Mouse (Mus musculus) hindbrain, embryonic 16.5 days (tissue): ENCODE measurements around the gene Sphk1. TPM values are rescaled to one million over a fixed set of nuclear protein-coding genes. Genes with fewer than 3 reads are reported as not detected.
"Not testable (repeated sequence)": the region's sequence is repeated elsewhere in the genome, so short reads cannot be mapped to it uniquely, and the experiment has no call there.

ENCODE experiments used
- ATAC-seq: fragments of 200-750 bp; cut with Nextera tagmentation; 2 replicates; pipeline ENCODE4 v1.8.0; 2017; ENCODE audit warnings: moderate TSS enrichment, moderate library complexity
- H3K27ac ChIP-seq: fragments of 300-500 bp; sonication (generic); 2 replicates; pipeline ENCODE4 v1.5.1; 2014; ENCODE audit warnings: low read depth, mild to moderate bottlenecking, control low read depth, low read length, moderate library complexity
- H3K27me3 ChIP-seq: fragments of 300-500 bp; sonication (generic); replicated peaks from 2 replicates; pipeline ENCODE4 v1.6.1; 2014; ENCODE audit warnings: low read length; ENCODE audit not compliant: control insufficient read depth, insufficient read depth
- H3K36me3 ChIP-seq: fragments of 300-500 bp; sonication (generic); 2 replicates; pipeline ENCODE4 v1.6.1; 2014; ENCODE audit warnings: mild to moderate bottlenecking, low read length, moderate library complexity, mixed read lengths; ENCODE audit not compliant: control insufficient read depth, insufficient read depth
- H3K4me1 ChIP-seq: fragments of 300-500 bp; sonication (generic); 2 replicates; pipeline ENCODE4 v1.6.1; 2014; ENCODE audit warnings: low read depth, low read length; ENCODE audit not compliant: control insufficient read depth, insufficient read depth
- H3K4me2 ChIP-seq: fragments of 300-500 bp; sonication (generic); 2 replicates; pipeline ENCODE4 v1.6.1; 2014; ENCODE audit warnings: mild to moderate bottlenecking, low read length, control low read depth, moderate library complexity
- H3K4me3 ChIP-seq: fragments of 300-500 bp; sonication (generic); 2 replicates; pipeline ENCODE4 v1.5.1; 2014; ENCODE audit warnings: mild to moderate bottlenecking, low read length, control low read depth, moderate library complexity
- H3K9ac ChIP-seq: fragments of 300-500 bp; sonication (generic); 2 replicates; pipeline ENCODE4 v1.6.1; 2014; ENCODE audit warnings: low read depth, mild to moderate bottlenecking, control low read depth, low read length, moderate library complexity
- H3K9me3 ChIP-seq: fragments of 300-500 bp; sonication (generic); 2 replicates; pipeline ENCODE4 v1.6.1; 2014; ENCODE audit warnings: mild to moderate bottlenecking, low read length, moderate library complexity; ENCODE audit not compliant: control insufficient read depth
- WGBS: fragments of 180-500 bp; shearing (Covaris S2); extraction: QIAGEN DNeasy Blood & Tissue Kit; methylation state at CpG from one replicate; pipeline ENCODE4 v1.1.7; 2014; 5-methylcytosine and 5-hydroxymethylcytosine counted together
- polyA plus RNA-seq: library from polyadenylated mRNA; unstranded; fragments of >200 nt; fragmentation: Nextera tagmentation; extraction: Ambion mirVana; gene quantifications from 2 replicates; pipeline ENCODE4 v1.2.1, GENCODE M21; 2015

Sphk1 gene
- polyA plus RNA-seq, 1 experiment from 2014 or later, result 13.9 TPM

DNA sequence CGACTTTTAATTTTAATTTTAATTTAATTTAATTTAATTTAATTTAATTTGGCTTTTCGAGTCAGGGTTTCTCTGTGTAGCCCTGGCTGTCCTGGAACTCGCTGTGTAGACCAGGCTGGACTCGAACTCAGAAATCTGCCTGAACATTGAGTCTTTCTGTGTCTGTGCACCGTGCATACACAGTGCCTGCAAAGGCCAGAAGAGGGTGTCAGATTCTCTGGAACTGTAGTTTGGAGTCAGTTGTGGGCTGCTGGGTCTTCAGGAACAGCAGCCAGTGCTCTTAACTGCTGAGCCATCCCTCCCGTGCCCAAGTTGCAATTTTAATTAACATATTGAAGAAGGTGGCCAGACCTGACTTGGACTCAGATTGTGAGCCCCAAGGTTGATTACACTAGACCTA is 39.4 kb upstream of the Sphk1 start:
- ATAC-seq, result no peak
- WGBS, result 66% methylated on average over 6 of the region's 6 CpGs
- no peaks in the 10 kb centered on the region for H3K27me3 ChIP-seq
- H3K4me3 ChIP-seq, result no peak overlapping the region
- peaks cover 10% of the 10 kb centered on the region for H3K4me1 ChIP-seq
- no peak overlapping the region for H3K4me2 ChIP-seq
- H3K9ac ChIP-seq, result no peak overlapping the region
- H3K9me3 ChIP-seq, result no peaks in the 10 kb centered on the region
- no peak overlapping the region for H3K27ac ChIP-seq
- H3K36me3 ChIP-seq, result no peaks in the 10 kb centered on the region

DNA sequence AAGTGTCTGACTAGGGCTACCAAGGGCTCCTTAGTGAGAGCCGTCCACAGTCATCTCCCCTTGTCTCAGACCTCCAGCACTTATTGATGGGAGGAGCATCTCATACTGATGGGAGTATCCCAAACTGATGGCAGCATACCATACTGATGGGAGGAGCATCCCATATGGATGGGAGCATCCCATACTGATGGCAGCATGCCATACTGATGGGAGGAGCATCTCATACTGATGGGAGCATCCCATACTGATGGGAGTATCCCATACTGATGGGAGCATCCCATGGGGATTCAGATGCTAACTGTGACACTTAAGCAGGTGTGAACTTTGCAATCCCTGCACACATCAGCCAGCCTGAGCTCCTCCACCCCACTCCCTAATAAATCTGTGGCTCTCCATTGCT is 38.2 kb upstream of the Sphk1 start:
- not testable (repeated sequence) for H3K36me3 ChIP-seq, H3K27me3 ChIP-seq, H3K4me3 ChIP-seq, H3K9me3 ChIP-seq, ATAC-seq, H3K27ac ChIP-seq, H3K4me2 ChIP-seq, H3K9ac ChIP-seq
- WGBS, result 75% methylated on average over 1 of the region's 1 CpGs
- peaks cover 10% of the 10 kb centered on the region for H3K4me1 ChIP-seq

DNA sequence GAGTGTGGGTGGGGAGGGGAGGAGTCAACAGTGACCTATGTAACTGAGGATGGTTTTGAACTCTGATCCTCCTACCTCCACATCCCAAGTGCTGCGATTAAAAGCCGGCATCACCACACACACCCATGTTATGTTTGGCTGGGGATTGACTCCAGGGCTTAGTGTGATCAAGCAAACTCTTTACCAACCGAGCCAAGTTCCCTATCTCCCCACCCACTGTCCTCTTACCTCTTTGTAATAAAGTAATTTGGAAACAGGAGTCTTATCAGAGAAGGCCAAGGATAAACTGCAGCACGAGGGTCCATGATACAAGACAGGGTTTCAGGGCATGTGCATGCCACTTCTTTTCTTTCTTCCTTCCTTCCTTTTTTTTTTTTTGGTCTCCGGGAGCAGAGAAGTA is 37.5 kb upstream of the Sphk1 start:
- Histone ChIP-seq H3K36me3 (no peaks in the 10 kb centered on the region), H3K4me2 (no peak overlapping the region), H3K27me3 (no peaks in the 10 kb centered on the region), H3K4me1 (peaks cover 10% of the 10 kb centered on the region), H3K27ac (no peak overlapping the region), H3K4me3 (no peak overlapping the region), H3K9ac (no peak overlapping the region), H3K9me3 (no peaks in the 10 kb centered on the region)
- no peak for ATAC-seq
- WGBS, result 86% methylated on average over 5 of the region's 5 CpGs

DNA sequence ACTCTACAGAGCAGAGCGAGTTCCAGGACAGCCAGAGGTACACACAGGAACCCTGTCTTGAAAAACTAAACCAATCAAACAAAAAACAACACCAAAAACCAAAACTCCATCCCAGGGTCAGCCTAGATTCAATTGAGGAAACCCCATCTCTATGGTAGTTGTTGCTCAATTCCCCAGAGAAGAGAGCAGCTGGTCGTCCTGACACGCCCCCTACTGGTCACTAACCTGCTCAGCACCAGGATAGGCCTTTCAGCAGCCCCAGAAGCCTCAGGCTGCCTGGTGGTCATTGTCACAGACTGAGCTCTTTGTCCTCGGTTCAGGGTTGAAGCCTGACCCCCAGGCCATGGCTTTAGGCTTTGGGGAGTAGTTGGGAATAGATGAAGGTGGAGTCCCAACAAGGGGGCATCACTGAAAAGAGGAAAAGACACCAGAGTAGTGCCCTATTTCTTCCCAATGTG is 36.9 kb upstream of the Sphk1 start, which contains the start of gene Prpsap1:
Prpsap1 (minus strand) TSS at position 408 of the 458 bp plus-strand sequence.
- WGBS, result 20% methylated on average over 4 of the region's 4 CpGs
- Histone ChIP-seq H3K4me2 (no peak within 1 kb of the TSS), H3K27ac (no peak within 1 kb of the TSS)

DNA sequence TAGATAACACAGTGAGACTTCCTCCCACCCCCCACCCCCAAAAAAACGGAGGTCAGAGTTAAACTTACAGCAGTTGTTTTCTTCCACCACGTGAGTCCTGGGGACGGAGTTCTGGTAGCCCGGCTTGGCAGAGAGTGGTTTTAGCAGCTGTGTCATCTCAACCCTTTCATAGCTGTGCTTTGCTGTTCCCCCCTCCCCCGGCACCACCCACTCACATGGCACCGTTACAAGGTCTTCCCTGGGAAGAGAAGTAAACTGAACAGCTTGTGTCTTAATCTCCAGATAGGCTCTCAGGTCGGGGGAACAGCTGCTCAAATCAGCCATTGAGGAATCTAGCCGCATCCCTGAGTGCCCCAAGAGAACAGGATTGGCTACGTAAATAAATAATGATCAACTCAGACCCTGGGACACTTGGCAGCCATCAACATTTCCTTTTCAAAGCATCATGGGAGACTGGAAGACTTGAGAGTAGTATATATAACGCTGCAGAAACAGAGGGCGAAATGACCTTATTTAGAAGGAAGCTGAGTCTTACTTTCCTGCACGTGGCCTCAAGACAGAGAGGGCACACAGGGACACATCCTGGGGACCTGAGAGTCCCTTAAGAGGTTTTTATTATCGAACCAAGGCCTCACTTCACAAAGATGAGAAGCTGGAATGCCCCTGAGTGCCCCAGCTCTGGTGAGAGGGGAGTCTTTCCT is 36.1 kb upstream of the Sphk1 start:
- H3K9me3 ChIP-seq, result no peaks in the 10 kb centered on the region
- no peaks in the 10 kb centered on the region for H3K27me3 ChIP-seq
- H3K4me3 ChIP-seq, result no peak overlapping the region
- no peak overlapping the region for H3K9ac ChIP-seq
- H3K4me1 ChIP-seq, result peaks cover 3% of the 10 kb centered on the region
- no peak overlapping the region for H3K4me2 ChIP-seq
- ATAC-seq, result no peak
- no peaks in the 10 kb centered on the region for H3K36me3 ChIP-seq
- WGBS, result 39% methylated on average over 13 of the region's 13 CpGs
- no peak overlapping the region for H3K27ac ChIP-seq

More for the DNA sequence above, 36.9 kb upstream of the Sphk1 start, which contains the start of gene Prpsap1:
- no peaks in the 10 kb centered on the region for H3K36me3 ChIP-seq
- H3K4me3 ChIP-seq, result no peak within 1 kb of the TSS
- ATAC-seq, result no peak
- H3K4me1 ChIP-seq, result peaks cover 7% of the 10 kb centered on the region
- H3K9ac ChIP-seq, result no peak within 1 kb of the TSS
- no peaks in the 10 kb centered on the region for H3K27me3 ChIP-seq
- no peaks in the 10 kb centered on the region for H3K9me3 ChIP-seq

DNA sequence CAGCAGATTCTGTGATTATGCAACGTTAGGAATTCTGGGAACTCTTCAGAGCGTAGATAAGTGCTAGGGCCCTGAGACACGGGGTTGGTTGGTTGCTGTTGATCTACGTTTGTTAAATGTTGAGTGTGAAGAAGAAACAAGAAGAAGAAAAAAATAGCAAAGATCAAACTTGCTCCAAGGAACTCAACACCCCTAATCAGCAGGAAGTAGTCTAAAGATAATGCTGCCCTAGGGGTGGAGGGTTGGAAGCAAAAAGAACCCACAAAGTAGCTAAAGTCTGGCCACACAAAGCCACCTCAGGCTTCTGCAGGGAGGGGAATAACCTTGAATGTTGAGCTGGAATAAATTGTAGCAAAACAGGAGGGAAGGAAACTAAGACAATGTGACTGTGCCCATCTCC is 33.4 kb upstream of the Sphk1 start:
- Histone ChIP-seq H3K4me2 (no peak overlapping the region), H3K9ac (no peak overlapping the region), H3K9me3 (no peaks in the 10 kb centered on the region), H3K4me1 (peaks cover 4% of the 10 kb centered on the region), H3K4me3 (no peak overlapping the region), H3K36me3 (no peaks in the 10 kb centered on the region), H3K27me3 (no peaks in the 10 kb centered on the region), H3K27ac (no peak overlapping the region)
- ATAC-seq, result no peak
- WGBS, result 91% methylated on average over 4 of the region's 4 CpGs

DNA sequence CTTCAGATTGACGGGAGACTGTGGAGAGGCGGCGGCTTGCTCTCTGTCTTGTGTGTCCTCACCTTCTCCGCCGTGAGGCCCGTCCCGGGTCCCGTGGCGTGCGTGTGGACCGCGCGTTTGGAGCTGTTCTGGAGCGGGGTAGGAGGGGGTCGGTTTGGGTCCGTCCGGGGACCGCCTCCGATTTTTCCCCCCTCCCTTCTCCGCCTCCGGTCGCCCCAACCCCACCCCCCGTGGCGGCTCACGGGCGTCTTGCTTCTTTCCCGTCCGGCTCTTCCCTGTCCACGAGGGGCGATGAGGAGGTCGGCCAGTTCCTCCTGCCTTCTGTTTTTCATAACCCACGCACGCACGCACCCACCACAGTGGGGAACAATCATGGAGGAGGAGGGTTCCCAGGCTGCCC is 32.1 kb upstream of the Sphk1 start:
- Histone ChIP-seq H3K4me1 (peaks cover 4% of the 10 kb centered on the region), H3K4me2 (peak overlapping the region; percentile 41), H3K4me3 (peak overlapping the region; percentile 7; the same call in 1 of the 2 replicates), H3K36me3 (no peaks in the 10 kb centered on the region), H3K9ac (peak overlapping the region; percentile 1; the same call in 1 of the 2 replicates), H3K27ac (no peak overlapping the region), H3K9me3 (no peaks in the 10 kb centered on the region), H3K27me3 (no peaks in the 10 kb centered on the region)
- 45% methylated on average over 34 of the region's 34 CpGs for WGBS
- no peak for ATAC-seq

DNA sequence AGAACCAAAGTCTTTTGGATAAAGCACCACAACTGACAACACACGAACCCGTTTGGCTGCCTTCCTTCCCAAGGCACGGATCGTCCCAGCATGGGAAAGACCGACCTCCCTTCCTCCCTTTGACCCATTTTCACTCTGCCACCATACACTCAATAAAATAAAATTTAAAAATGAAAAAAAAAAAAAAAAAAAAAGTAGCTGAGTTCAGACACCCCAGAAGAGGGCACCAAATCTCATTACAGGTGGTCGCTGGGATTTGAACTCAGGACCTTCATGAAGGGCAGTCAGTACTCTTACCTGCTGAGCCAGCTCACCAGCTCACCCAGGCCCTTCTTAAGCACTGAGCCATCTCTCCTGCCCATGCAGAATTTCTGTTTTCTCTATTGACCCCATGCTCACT is 31.7 kb upstream of the Sphk1 start:
- Histone ChIP-seq H3K27ac (no peak overlapping the region), H3K4me2 (peak overlapping the region; percentile 41), H3K27me3 (no peaks in the 10 kb centered on the region), H3K9ac (no peak overlapping the region), H3K9me3 (no peaks in the 10 kb centered on the region), H3K4me1 (peaks cover 4% of the 10 kb centered on the region), H3K4me3 (no peak overlapping the region), H3K36me3 (no peaks in the 10 kb centered on the region)
- ATAC-seq, result no peak
- WGBS, result 47% methylated on average over 6 of the region's 6 CpGs

DNA sequence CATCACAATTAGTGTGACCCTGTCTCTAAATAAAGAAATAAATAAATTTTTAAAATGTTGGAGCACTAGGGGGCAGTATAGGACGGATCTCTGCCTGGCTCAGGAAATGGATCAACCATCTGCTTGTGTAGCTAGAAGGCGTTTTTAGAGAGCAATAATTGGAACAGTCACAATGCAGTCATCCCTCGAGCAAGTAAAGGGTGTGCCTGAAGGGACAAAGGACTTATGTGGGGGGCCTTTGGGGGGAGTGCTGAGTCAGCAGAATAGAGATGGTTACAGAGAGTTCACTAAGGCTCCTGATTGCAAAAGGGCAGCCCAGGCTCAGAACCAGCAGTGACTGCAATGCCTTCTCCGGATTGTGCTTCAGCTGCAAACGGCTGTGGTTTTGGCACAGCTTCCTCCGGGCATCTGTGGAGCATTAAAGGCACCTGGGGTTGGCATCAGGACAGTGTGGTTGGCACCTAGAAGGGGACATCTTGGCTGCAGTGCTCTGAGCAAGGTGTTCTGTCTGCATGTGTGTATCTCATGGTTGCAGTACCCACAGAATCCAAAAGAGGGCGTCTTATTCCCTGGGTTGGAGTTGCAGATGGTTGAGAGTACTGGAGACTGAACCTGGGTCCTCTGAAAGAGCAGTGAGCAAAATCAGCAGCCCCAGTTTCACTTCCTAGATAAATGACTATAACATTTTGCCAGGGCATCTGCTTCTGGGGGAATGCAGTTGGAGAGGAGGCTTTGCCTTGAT is 29.5 kb upstream of the Sphk1 start:
- H3K4me3 ChIP-seq, result no peak overlapping the region
- H3K4me1 ChIP-seq, result peaks cover 4% of the 10 kb centered on the region
- no peaks in the 10 kb centered on the region for H3K27me3 ChIP-seq
- no peak overlapping the region for H3K4me2 ChIP-seq
- WGBS, result 21% methylated on average over 7 of the region's 7 CpGs
- 0 out of 2 replicates have a peak overlapping the region, but pooled peaks have one; percentile 16 for H3K27ac ChIP-seq
- no peak overlapping the region for H3K9ac ChIP-seq
- no peak; the same call in 1 of the 2 replicates for ATAC-seq
- H3K36me3 ChIP-seq, result no peaks in the 10 kb centered on the region
- H3K9me3 ChIP-seq, result no peaks in the 10 kb centered on the region
